Comparison of ENCODE assay signal across 8 mouse cellular contexts in genomic region chr7:80860227-80860626, GRCm38 (mm10). TPM values are rescaled to one million over a fixed set of nuclear protein-coding genes. Genes with fewer than 3 reads are reported as not detected.
A peak's percentile ranks its signal among the peaks of the same experiment; 100 is the strongest.
DNase-seq lines count a peak whose midpoint lies in the region; ATAC-seq and TF ChIP-seq lines count a peak whose summit lies in the region.

No protein-coding gene starts in this region.

- TF ChIP-seq EP300 in stomach, postnatal 0 days (optimal IDR thresholded peaks at IDR 0.05), result no peak

- H3K27me3 ChIP-seq in forebrain, embryonic 16.5 days (replicated peaks; ENCODE audit: control insufficient read depth, insufficient read depth, low read length), result no peaks in the 10 kb centered on the region
- no peaks in the 10 kb centered on the region for H3K27me3 ChIP-seq in hindbrain, embryonic 16.5 days (replicated peaks; ENCODE audit: control insufficient read depth, insufficient read depth, low read length)
- no peaks in the 10 kb centered on the region for H3K27me3 ChIP-seq in liver, adult 2 months (ENCODE audit: control insufficient read depth, insufficient read depth, low read length)
- H3K27me3 ChIP-seq in midbrain, embryonic 16.5 days (ENCODE audit: control insufficient read depth, insufficient read depth, low read depth, low read length), result no peaks in the 10 kb centered on the region
- H3K27me3 ChIP-seq in stomach, postnatal 0 days (ENCODE audit: control insufficient read depth, insufficient read depth, low read length), result no peaks in the 10 kb centered on the region

- no peak for TF ChIP-seq POLR2A in liver, adult 2 months (IDR thresholded peaks at IDR 0.05; ENCODE audit: extremely low read depth, insufficient read depth, low read length)

- TF ChIP-seq CTCF in liver, adult 2 months (IDR thresholded peaks at IDR 0.05; ENCODE audit: low read depth, low read length), result no peak
- no peak for TF ChIP-seq CTCF in stomach, postnatal 0 days (IDR thresholded peaks at IDR 0.05; ENCODE audit: low read depth)

- no peaks in the 10 kb centered on the region for H3K9me3 ChIP-seq in forebrain, embryonic 16.5 days (ENCODE audit: control insufficient read depth, low read length)
- no peaks in the 10 kb centered on the region for H3K9me3 ChIP-seq in hindbrain, embryonic 16.5 days (ENCODE audit: control insufficient read depth, low read length)
- H3K9me3 ChIP-seq in midbrain, embryonic 16.5 days (replicated peaks; ENCODE audit: control insufficient read depth, low read length, poor library complexity, severe bottlenecking), result no peaks in the 10 kb centered on the region
- H3K9me3 ChIP-seq in stomach, postnatal 0 days (ENCODE audit: control insufficient read depth, low read length), result no peaks in the 10 kb centered on the region

- WGBS in forebrain, embryonic 16.5 days, result under 1% methylated on average over 13 of the region's 13 CpGs
- under 1% methylated on average over 13 of the region's 13 CpGs for WGBS in hindbrain, embryonic 16.5 days
- under 1% methylated on average over 13 of the region's 13 CpGs for WGBS in liver, adult 2 months
- WGBS in midbrain, embryonic 16.5 days, result 1% methylated on average over 13 of the region's 13 CpGs
- WGBS in stomach, postnatal 0 days, result under 1% methylated on average over 13 of the region's 13 CpGs

- H3K4me3 ChIP-seq in forebrain, embryonic 16.5 days (replicated peaks; ENCODE audit: low read length), result peak overlapping the region; percentile 60
- peak overlapping the region; percentile 93 for H3K4me3 ChIP-seq in hindbrain, embryonic 16.5 days (ENCODE audit: low read length)
- peak overlapping the region; percentile 37 for H3K4me3 ChIP-seq in liver, adult 2 months (ENCODE audit: insufficient read depth, low read depth, low read length)
- peak overlapping the region; percentile 83 for H3K4me3 ChIP-seq in midbrain, embryonic 16.5 days (ENCODE audit: low read depth, low read length)
- peak overlapping the region; percentile 84 for H3K4me3 ChIP-seq in stomach, postnatal 0 days (ENCODE audit: low read depth, low read length)

- intact Hi-C loops in left cerebral cortex, postnatal 4 days (cut with DNase I), result no loop called here

- H3K4me1 ChIP-seq in forebrain, embryonic 16.5 days (replicated peaks; ENCODE audit: control insufficient read depth, insufficient read depth, low read length), result peaks cover 36% of the 10 kb centered on the region
- H3K4me1 ChIP-seq in hindbrain, embryonic 16.5 days (ENCODE audit: control insufficient read depth, insufficient read depth, low read depth, low read length), result peaks cover 31% of the 10 kb centered on the region
- H3K4me1 ChIP-seq in liver, adult 2 months (ENCODE audit: control insufficient read depth, insufficient read depth, low read length), result peaks cover 10% of the 10 kb centered on the region; the same call in 1 of the 2 replicates
- peaks cover 36% of the 10 kb centered on the region for H3K4me1 ChIP-seq in midbrain, embryonic 16.5 days (ENCODE audit: control insufficient read depth, insufficient read depth, low read length)
- no peaks in the 10 kb centered on the region; the same call in 1 of the 2 replicates for H3K4me1 ChIP-seq in stomach, postnatal 0 days (replicated peaks; ENCODE audit: control insufficient read depth, insufficient read depth)

- peak; percentile 33 for DNase-seq in left cerebral cortex, postnatal 4 days
- no peak for DNase-seq in left cerebral cortex, adult 11 months (ENCODE audit: low spot score)
- peak; percentile 65 for DNase-seq in c-Kit-positive CD71-positive TER-119-positive erythroid progenitor cells, embryonic 14.5 days (ENCODE audit: low spot score)
- DNase-seq in liver, adult 2 months (ENCODE audit: extremely low read depth, low read depth, low spot score), result peak; percentile 67
- DNase-seq in stomach, postnatal 0 days (ENCODE audit: low spot score), result peak; percentile 78

- H3K27ac ChIP-seq in forebrain, embryonic 16.5 days (ENCODE audit: low read length), result peak overlapping the region; percentile 25; the same call in 1 of the 2 replicates
- peak overlapping the region; percentile 51; the same call in 1 of the 2 replicates for H3K27ac ChIP-seq in hindbrain, embryonic 16.5 days (ENCODE audit: low read depth, low read length)
- peak overlapping the region; percentile 39 for H3K27ac ChIP-seq in liver, adult 2 months (replicated peaks; ENCODE audit: insufficient read depth, low read depth, low read length)
- 0 out of 2 replicates have a peak overlapping the region, but pooled peaks have one; percentile 25 for H3K27ac ChIP-seq in midbrain, embryonic 16.5 days (ENCODE audit: low read length)
- no peak overlapping the region for H3K27ac ChIP-seq in stomach, postnatal 0 days (replicated peaks)

- peak overlapping the region; percentile 73 for H3K4me2 ChIP-seq in forebrain, embryonic 16.5 days (ENCODE audit: low read length)
- H3K4me2 ChIP-seq in hindbrain, embryonic 16.5 days (ENCODE audit: low read length), result peak overlapping the region; percentile 86
- H3K4me2 ChIP-seq in midbrain, embryonic 16.5 days (ENCODE audit: low read length), result peak overlapping the region; percentile 67
- H3K4me2 ChIP-seq in stomach, postnatal 0 days (replicated peaks; ENCODE audit: low read depth), result peak overlapping the region; percentile 84

- peak; percentile 71 for ATAC-seq in forebrain, embryonic 16.5 days
- ATAC-seq in hindbrain, embryonic 16.5 days, result peak; percentile 55
- ATAC-seq in midbrain, embryonic 16.5 days, result peak; percentile 76
- peak; percentile 64 for ATAC-seq in stomach, postnatal 0 days (ENCODE audit: low FRiP score, low TSS enrichment)

- H3K79me2 ChIP-seq in liver, adult 2 months (ENCODE audit: control insufficient read depth, insufficient read depth, low read length), result peaks cover 6% of the 10 kb centered on the region; the same call in 1 of the 2 replicates

- H3K36me3 ChIP-seq in forebrain, embryonic 16.5 days (ENCODE audit: control insufficient read depth, insufficient read depth), result 0 out of 2 replicates have a peak, but pooled peaks cover 2% of the 10 kb centered on the region
- peaks cover 3% of the 10 kb centered on the region; the same call in 1 of the 2 replicates for H3K36me3 ChIP-seq in hindbrain, embryonic 16.5 days (ENCODE audit: control insufficient read depth, insufficient read depth, low read length)
- H3K36me3 ChIP-seq in liver, adult 2 months (ENCODE audit: control insufficient read depth, insufficient read depth, low read length), result no peaks in the 10 kb centered on the region
- H3K36me3 ChIP-seq in midbrain, embryonic 16.5 days (ENCODE audit: control insufficient read depth, insufficient read depth, low read length), result 0 out of 2 replicates have a peak, but pooled peaks cover 3% of the 10 kb centered on the region
- no peaks in the 10 kb centered on the region for H3K36me3 ChIP-seq in stomach, postnatal 0 days (ENCODE audit: control insufficient read depth, insufficient read depth, low read length)

- H3K9ac ChIP-seq in forebrain, embryonic 16.5 days (replicated peaks; ENCODE audit: low read depth, low read length), result peak overlapping the region; percentile 67
- H3K9ac ChIP-seq in hindbrain, embryonic 16.5 days (ENCODE audit: low read depth, low read length), result peak overlapping the region; percentile 66
- H3K9ac ChIP-seq in liver, adult 2 months (ENCODE audit: low read depth, low read length), result peak overlapping the region; percentile 30
- H3K9ac ChIP-seq in midbrain, embryonic 16.5 days (ENCODE audit: low read depth, low read length), result peak overlapping the region; percentile 56
- peak overlapping the region; percentile 43 for H3K9ac ChIP-seq in stomach, postnatal 0 days (ENCODE audit: low read length)

RNA-seq across cellular contexts. Expression of gene Zscan2, which starts 0.5 kb away (rescaled TPM):
- total RNA-seq in left cerebral cortex, postnatal 4 days (2021), result 10 to 100 TPM; 20.3 to 21.3 TPM
- polyA plus RNA-seq in forebrain, embryonic 16.5 days (2015; fragmentation: Nextera tagmentation; extraction: Ambion mirVana), result 5.7 and 5.9 TPM in 2 replicates
- 3.3 and 3.4 TPM in 2 replicates for polyA plus RNA-seq in hindbrain, embryonic 16.5 days (2015; fragmentation: Nextera tagmentation; extraction: Ambion mirVana)
- total RNA-seq in liver, adult 2 months (2014; rRNA removed), result 3.0 and 4.6 TPM in 2 replicates
- 1.6 and 2.7 TPM in 2 replicates for polyA plus RNA-seq in liver, adult 2 months (2012; rRNA removed)
- polyA plus RNA-seq in midbrain, embryonic 16.5 days (2015; fragmentation: Nextera tagmentation; extraction: Ambion mirVana), result 4.0 TPM in 2 replicates
- 0.63 and 0.76 TPM in 2 replicates for polyA plus RNA-seq in stomach, postnatal 0 days (2015; fragmentation: Nextera tagmentation; extraction: Ambion mirVana)

RNA-seq across cellular contexts. Expression of gene Iqgap1, which starts 34.5 kb away (rescaled TPM):
- 10 to 100 TPM; 40.9 to 43.2 TPM for total RNA-seq in left cerebral cortex, postnatal 4 days (2021)
- 24.5 and 25.9 TPM in 2 replicates for polyA plus RNA-seq in forebrain, embryonic 16.5 days (2015; fragmentation: Nextera tagmentation; extraction: Ambion mirVana)
- polyA plus RNA-seq in hindbrain, embryonic 16.5 days (2015; fragmentation: Nextera tagmentation; extraction: Ambion mirVana), result 19.2 and 20.7 TPM in 2 replicates
- 7.8 and 9.2 TPM in 2 replicates for total RNA-seq in liver, adult 2 months (2014; rRNA removed)
- polyA plus RNA-seq in liver, adult 2 months (2012; rRNA removed), result 2.6 and 2.8 TPM in 2 replicates
- polyA plus RNA-seq in midbrain, embryonic 16.5 days (2015; fragmentation: Nextera tagmentation; extraction: Ambion mirVana), result 17.5 and 21.2 TPM in 2 replicates
- 52.8 and 58.0 TPM in 2 replicates for polyA plus RNA-seq in stomach, postnatal 0 days (2015; fragmentation: Nextera tagmentation; extraction: Ambion mirVana)

RNA-seq across cellular contexts. Expression of gene Wdr73, which starts 40.8 kb away (rescaled TPM):
- total RNA-seq in left cerebral cortex, postnatal 4 days (2021), result 10 to 100 TPM; 29.6 to 36.7 TPM
- 44.4 and 46.3 TPM in 2 replicates for polyA plus RNA-seq in forebrain, embryonic 16.5 days (2015; fragmentation: Nextera tagmentation; extraction: Ambion mirVana)
- 33.8 and 35.8 TPM in 2 replicates for polyA plus RNA-seq in hindbrain, embryonic 16.5 days (2015; fragmentation: Nextera tagmentation; extraction: Ambion mirVana)
- total RNA-seq in liver, adult 2 months (2014; rRNA removed), result 10.2 and 11.7 TPM in 2 replicates
- 13.0 and 13.3 TPM in 2 replicates for polyA plus RNA-seq in liver, adult 2 months (2012; rRNA removed)
- 35.1 and 36.3 TPM in 2 replicates for polyA plus RNA-seq in midbrain, embryonic 16.5 days (2015; fragmentation: Nextera tagmentation; extraction: Ambion mirVana)
- polyA plus RNA-seq in stomach, postnatal 0 days (2015; fragmentation: Nextera tagmentation; extraction: Ambion mirVana), result 16.8 and 16.9 TPM in 2 replicates

RNA-seq across cellular contexts. Expression of gene Nmb, which starts 44.6 kb away (rescaled TPM):
- total RNA-seq in left cerebral cortex, postnatal 4 days (2021), result 1 to 10 TPM; 8.4 to 9.0 TPM
- polyA plus RNA-seq in forebrain, embryonic 16.5 days (2015; fragmentation: Nextera tagmentation; extraction: Ambion mirVana), result 5.0 and 5.7 TPM in 2 replicates
- polyA plus RNA-seq in hindbrain, embryonic 16.5 days (2015; fragmentation: Nextera tagmentation; extraction: Ambion mirVana), result 7.6 and 7.7 TPM in 2 replicates
- total RNA-seq in liver, adult 2 months (2014; rRNA removed), result 0.65 and 0.67 TPM in 2 replicates
- 1.7 TPM in 1 of 2 replicates, not detected in the other for polyA plus RNA-seq in liver, adult 2 months (2012; rRNA removed)
- polyA plus RNA-seq in midbrain, embryonic 16.5 days (2015; fragmentation: Nextera tagmentation; extraction: Ambion mirVana), result 4.6 and 5.9 TPM in 2 replicates
- 1.9 and 3.3 TPM in 2 replicates for polyA plus RNA-seq in stomach, postnatal 0 days (2015; fragmentation: Nextera tagmentation; extraction: Ambion mirVana)

Comparison
In these comparisons a context has a peak if more than half of its experiments do, and no peak if none do; other contexts are left out.
1. H3K4me3 ChIP-seq: peak in every context shown above with its lines; median percentile 93 in hindbrain, embryonic 16.5 days; 84 in stomach, postnatal 0 days; 83 in midbrain, embryonic 16.5 days; 60 in forebrain, embryonic 16.5 days; 37 in liver, adult 2 months.